Mouse (Mus musculus): ENCODE data around the gene Adam6b. TPM values are rescaled to one million over a fixed set of nuclear protein-coding genes. Genes with fewer than 3 reads are reported as not detected.
"Not testable (repeated sequence)": the region's sequence is repeated elsewhere in the genome, so short reads cannot be mapped to it uniquely, and the experiment has no call there.

Gene Adam6b
- polyA plus RNA-seq (2015; fragmentation: Nextera tagmentation; extraction: Ambion mirVana) = not detected in 2 replicates

- not testable (repeated sequence) for H3K4me1 ChIP-seq (replicated peaks); H3K4me3 ChIP-seq; H3K9me3 ChIP-seq; ATAC-seq (ENCODE audit: low FRiP score, low read depth); H3K9ac ChIP-seq; H3K27me3 ChIP-seq; H3K4me2 ChIP-seq; H3K36me3 ChIP-seq; H3K27ac ChIP-seq (replicated peaks)
- 83% methylated on average over 1 of the region's 1 CpGs for WGBS
Measured at GRCm38 (mm10) chr12:113489211-113489610, at the start of gene Adam6b. Gene Adam6b (plus strand): TSS chr12:113489511.

GRCm38 (mm10) chr12:113446061-113446460 is 43.2 kb upstream of the Adam6b start:
- no peak overlapping the region for H3K27ac ChIP-seq (replicated peaks)
- H3K9me3 ChIP-seq = no peaks in the 10 kb centered on the region
- 100% methylated on average over 1 of the region's 1 CpGs for WGBS
- H3K4me3 ChIP-seq = no peak overlapping the region
- ATAC-seq (ENCODE audit: low FRiP score, low read depth) = no peak
- H3K27me3 ChIP-seq = no peaks in the 10 kb centered on the region
- H3K9ac ChIP-seq = no peak overlapping the region
- H3K4me1 ChIP-seq (replicated peaks) = no peaks in the 10 kb centered on the region
- H3K4me2 ChIP-seq = no peak overlapping the region
- H3K36me3 ChIP-seq = no peaks in the 10 kb centered on the region

- Histone ChIP-seq H3K4me1 (replicated peaks) (no peaks in the 10 kb centered on the region), H3K27ac (replicated peaks) (no peak overlapping the region), H3K9me3 (no peaks in the 10 kb centered on the region), H3K36me3 (no peaks in the 10 kb centered on the region), H3K27me3 (no peaks in the 10 kb centered on the region), H3K4me2 (no peak overlapping the region), H3K9ac (no peak overlapping the region), H3K4me3 (no peak overlapping the region)
- ATAC-seq (ENCODE audit: low FRiP score, low read depth) = no peak
- 90% methylated on average over 2 of the region's 2 CpGs for WGBS
Measured at GRCm38 (mm10) chr12:113476164-113476563, 13.1 kb upstream of the Adam6b start.

GRCm38 (mm10) chr12:113482147-113482546 is 7.2 kb upstream of the Adam6b start:
- no peak overlapping the region for H3K4me2 ChIP-seq
- H3K4me1 ChIP-seq (replicated peaks) = no peaks in the 10 kb centered on the region
- no peak overlapping the region for H3K4me3 ChIP-seq
- ATAC-seq (ENCODE audit: low FRiP score, low read depth) = no peak
- H3K9ac ChIP-seq = no peak overlapping the region
- H3K9me3 ChIP-seq = no peaks in the 10 kb centered on the region
- H3K27ac ChIP-seq (replicated peaks) = no peak overlapping the region
- 77% methylated on average over 2 of the region's 2 CpGs for WGBS
- no peaks in the 10 kb centered on the region for H3K36me3 ChIP-seq
- no peaks in the 10 kb centered on the region for H3K27me3 ChIP-seq

GRCm38 (mm10) chr12:113482661-113483389 is 6.5 kb upstream of the Adam6b start:
- Histone ChIP-seq H3K4me2 (no peak overlapping the region), H3K9me3 (no peaks in the 10 kb centered on the region), H3K4me1 (replicated peaks) (no peaks in the 10 kb centered on the region), H3K27ac (replicated peaks) (no peak overlapping the region), H3K9ac (no peak overlapping the region), H3K36me3 (no peaks in the 10 kb centered on the region), H3K27me3 (no peaks in the 10 kb centered on the region), H3K4me3 (no peak overlapping the region)
- ATAC-seq (ENCODE audit: low FRiP score, low read depth) = no peak
- 51% methylated on average over 4 of the region's 4 CpGs for WGBS

GRCm38 (mm10) chr12:113483492-113484162 is 5.7 kb upstream of the Adam6b start:
- no peak for ATAC-seq (ENCODE audit: low FRiP score, low read depth)
- H3K27me3 ChIP-seq = no peaks in the 10 kb centered on the region
- H3K27ac ChIP-seq (replicated peaks) = no peak overlapping the region
- H3K36me3 ChIP-seq = no peaks in the 10 kb centered on the region
- no peak overlapping the region for H3K4me2 ChIP-seq
- no peak overlapping the region for H3K9ac ChIP-seq
- no peak overlapping the region for H3K4me3 ChIP-seq
- WGBS = 86% methylated on average over 2 of the region's 2 CpGs
- H3K4me1 ChIP-seq (replicated peaks) = no peaks in the 10 kb centered on the region
- H3K9me3 ChIP-seq = no peaks in the 10 kb centered on the region

GRCm38 (mm10) chr12:113484971-113485485 is 4.3 kb upstream of the Adam6b start:
- Histone ChIP-seq H3K27me3 (no peaks in the 10 kb centered on the region), H3K36me3 (no peaks in the 10 kb centered on the region), H3K4me1 (replicated peaks) (no peaks in the 10 kb centered on the region), H3K27ac (replicated peaks) (no peak overlapping the region), H3K4me3 (no peak overlapping the region), H3K9me3 (no peaks in the 10 kb centered on the region), H3K4me2 (no peak overlapping the region), H3K9ac (no peak overlapping the region)
- ATAC-seq (ENCODE audit: low FRiP score, low read depth) = no peak
- WGBS = 42% methylated on average over 2 of the region's 2 CpGs

GRCm38 (mm10) chr12:113487693-113488092 is 1.6 kb upstream of the Adam6b start:
- H3K4me3 ChIP-seq; H3K4me2 ChIP-seq; H3K27me3 ChIP-seq; H3K36me3 ChIP-seq; H3K4me1 ChIP-seq (replicated peaks); H3K9me3 ChIP-seq; H3K27ac ChIP-seq (replicated peaks); ATAC-seq (ENCODE audit: low FRiP score, low read depth); H3K9ac ChIP-seq: not testable (repeated sequence)

- Histone ChIP-seq H3K27ac (replicated peaks) (no peak overlapping the region), H3K9me3 (peaks cover 6% of the 10 kb centered on the region; the same call in 1 of the 2 replicates), H3K36me3 (no peaks in the 10 kb centered on the region), H3K4me1 (replicated peaks) (no peaks in the 10 kb centered on the region), H3K4me3 (no peak overlapping the region), H3K27me3 (no peaks in the 10 kb centered on the region), H3K4me2 (no peak overlapping the region), H3K9ac (no peak overlapping the region)
- no peak for ATAC-seq (ENCODE audit: low FRiP score, low read depth)
- WGBS = 81% methylated on average over 2 of the region's 2 CpGs
Measured at GRCm38 (mm10) chr12:113525901-113526300, 36.6 kb downstream of the Adam6b start.

Other genes starting within 250 kb of the Adam6b start
- not detected in 2 replicates for gene Adam6a, start 54.4 kb downstream of the Adam6b start, polyA plus RNA-seq (2015; fragmentation: Nextera tagmentation; extraction: Ambion mirVana)